Mouse (Mus musculus): ENCODE measurements around the gene Ctxn1.

Gene Ctxn1

DNA sequence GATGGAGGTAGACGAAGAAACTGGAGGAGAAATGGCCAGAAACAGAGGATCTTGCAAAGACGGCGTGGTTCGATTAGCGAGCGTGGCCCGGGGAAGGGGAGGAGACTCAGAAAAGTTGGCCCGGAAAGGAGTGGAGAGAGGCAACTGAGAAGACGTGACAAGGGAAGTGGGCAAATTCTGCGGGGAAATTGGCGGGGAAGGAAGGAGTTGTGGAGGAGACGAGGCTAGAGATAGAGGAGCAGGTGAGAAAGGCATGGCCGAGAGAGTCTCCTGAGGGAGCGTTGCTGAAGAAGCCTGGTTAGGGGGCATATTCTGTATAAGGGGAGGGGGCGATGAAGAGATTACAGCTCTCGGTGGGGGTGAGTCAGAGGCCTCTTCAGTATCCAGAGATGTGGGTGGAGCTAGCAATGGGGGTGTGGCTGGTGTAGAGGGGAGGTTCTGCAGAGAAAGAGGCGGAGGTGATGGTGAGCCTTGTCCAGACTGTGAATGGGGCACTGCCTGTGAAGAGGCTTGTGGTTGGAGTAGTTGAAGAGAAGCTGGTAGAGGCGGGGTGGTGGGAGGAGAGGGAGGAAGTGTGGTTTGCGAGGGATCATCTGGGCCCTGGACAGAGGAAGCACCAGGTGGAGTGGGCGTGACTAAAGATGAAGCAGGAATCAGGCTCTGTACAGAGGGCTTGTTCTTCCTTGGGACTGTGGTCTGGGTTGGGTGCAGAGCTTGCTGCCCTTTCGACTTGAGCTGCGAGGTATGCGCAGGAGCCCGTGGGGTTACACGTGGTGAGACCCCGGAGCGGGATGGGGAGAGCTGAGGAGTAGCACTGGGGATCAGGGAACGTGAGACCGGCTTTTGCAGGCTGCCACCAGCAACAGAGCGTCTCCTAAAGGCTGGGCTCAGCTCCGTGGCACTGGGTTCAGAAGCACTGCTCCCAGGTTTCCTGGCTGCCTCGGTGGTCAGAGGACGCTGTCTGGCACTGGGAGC lies 44.8 kb downstream of the Ctxn1 start:
- in situ Hi-C loops (cut with MseI, MboI), result no loop called here

- in situ Hi-C loops (cut with MseI, MboI), result no loop called here
Observed at GRCm38 (mm10) chr8:4213210-4214005, 45.7 kb downstream of the Ctxn1 start.

DNA sequence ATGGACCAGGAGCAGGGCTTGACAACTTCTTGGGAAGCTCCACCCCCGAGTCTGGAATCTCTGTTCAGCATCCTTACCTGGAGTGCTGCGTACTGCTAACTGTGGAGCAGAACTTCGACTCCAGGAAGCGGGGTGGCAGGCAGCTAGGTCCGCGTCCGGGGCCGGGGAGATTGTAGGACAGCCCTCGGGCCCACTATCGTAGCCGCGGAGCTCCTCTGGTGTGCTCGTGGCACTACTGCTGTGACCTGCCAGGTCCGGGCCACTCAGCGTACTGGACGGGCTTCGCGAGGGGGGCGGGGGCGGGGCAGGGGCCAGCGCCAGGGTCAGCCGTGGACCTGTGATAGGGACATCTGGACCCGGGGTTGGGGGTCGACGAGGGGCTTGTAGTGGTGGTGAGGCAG lies 46.3 kb downstream of the Ctxn1 start:
- in situ Hi-C loops (cut with MseI, MboI), result no loop called here

GRCm38 (mm10) chr8:4211097-4211496 lies 48.0 kb downstream of the Ctxn1 start:
- in situ Hi-C loops (cut with MseI, MboI), result no loop called here
